Mouse (Mus musculus) neural tube, postnatal 0 days (tissue): ENCODE data around the gene Tubal3. TPM values are rescaled to one million over a fixed set of nuclear protein-coding genes. Genes with fewer than 3 reads are reported as not detected.

Source experiments
- microRNA-seq: library from miRNA; unstranded; fragments of <30 nt; microRNA quantifications from one replicate; pipeline ENCODE4, GENCODE M21; 2016
- polyA plus RNA-seq: library from polyadenylated mRNA; unstranded; fragments of >200 nt; fragmentation: Nextera tagmentation; extraction: Ambion mirVana; gene quantifications from 2 replicates; pipeline ENCODE4 v1.2.1, GENCODE M21; 2015

Tubal3 gene
- polyA plus RNA-seq: not detected in 2 replicates

DNA sequence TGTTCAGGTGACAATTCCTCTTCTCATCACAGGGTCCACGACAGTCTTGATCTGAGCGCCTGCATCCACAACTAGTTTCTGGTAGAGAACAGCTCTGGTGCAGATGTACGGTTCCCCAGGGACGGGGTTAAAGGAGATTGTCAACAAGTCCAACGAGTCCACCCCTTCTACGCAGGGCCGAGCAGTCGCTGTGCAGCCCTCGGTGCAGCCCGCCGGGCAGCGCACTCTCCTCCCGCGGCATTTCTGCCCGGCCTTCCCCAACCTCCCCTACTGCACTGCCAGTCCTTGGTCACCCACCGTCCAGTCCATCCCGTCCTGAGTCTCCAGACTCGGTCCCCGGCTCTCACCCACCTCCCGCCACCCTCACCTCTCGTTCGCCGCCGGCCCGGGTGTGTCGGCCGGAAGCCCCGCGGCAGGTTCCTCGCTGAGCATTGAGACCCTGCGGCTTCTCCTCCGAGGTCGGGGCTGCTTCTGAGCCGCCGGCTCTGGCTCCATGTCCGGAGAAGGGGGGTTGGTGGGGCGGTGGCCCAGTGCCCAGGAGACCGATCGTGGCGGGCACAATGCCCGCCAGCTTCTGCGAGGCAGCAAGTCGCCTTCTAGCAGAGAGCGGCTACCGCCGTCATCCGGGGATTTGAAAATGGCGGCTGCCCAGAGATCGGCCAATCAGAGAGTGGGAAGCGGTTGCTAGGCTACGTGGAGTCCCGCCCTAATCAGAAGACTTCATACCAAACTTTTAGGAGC lies at the start of gene Tubal3, which contains the start of gene Net1:
Gene Tubal3, plus strand, starts transcription at position 704 of the 741 bp plus-strand sequence.
Gene Net1, minus strand, starts transcription at position 650 of the 741 bp plus-strand sequence.

DNA sequence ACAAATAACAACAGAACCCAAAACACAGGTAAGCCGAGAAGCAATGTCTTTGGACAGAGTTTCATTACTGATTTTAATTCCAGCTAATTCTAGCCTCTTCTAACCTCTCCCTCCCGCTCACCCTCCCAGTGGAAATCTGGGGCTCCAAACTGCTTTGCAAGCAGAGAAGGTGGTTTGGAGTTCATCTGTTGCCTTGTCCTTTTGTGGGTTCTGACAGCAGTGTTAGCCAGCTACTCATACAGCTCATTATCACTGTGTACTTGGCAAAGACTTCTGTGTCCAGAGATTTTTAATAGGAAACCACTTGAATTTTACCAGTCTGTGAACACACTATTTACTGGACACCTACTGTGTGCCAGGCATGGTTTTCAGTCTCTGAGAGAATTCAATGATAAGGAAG lies 27.2 kb downstream of the Tubal3 start, which contains the start of gene Ucn3:
Gene Ucn3, minus strand, starts transcription at position 101 of the 400 bp plus-strand sequence.

Small RNA genes within 50 kb of the gene (microRNA-seq; reads per million reads assigned to microRNA genes)
- not detected for gene Gm22460

Other genes with a start within 250 kb of the Tubal3 start
- gene Calml3, start 114.0 kb upstream of the Tubal3 start, polyA plus RNA-seq: not detected in 2 replicates
- gene Calm4, start 80.5 kb upstream of the Tubal3 start, polyA plus RNA-seq: 0.25 and 0.28 TPM in 2 replicates
- gene Calm5, start 64.1 kb upstream of the Tubal3 start, polyA plus RNA-seq: 0.43 TPM in 1 of 2 replicates, not detected in the other
- 11.9 and 12.0 TPM in 2 replicates for gene Net1, start 54 bp upstream of the Tubal3 start, polyA plus RNA-seq
- 0.13 TPM in 1 of 2 replicates, not detected in the other for gene Ucn3, start 27.1 kb downstream of the Tubal3 start, polyA plus RNA-seq
- 0.90 and 1.5 TPM in 2 replicates for gene Akr1c14, start 130.7 kb downstream of the Tubal3 start, polyA plus RNA-seq
- 0.25 and 0.54 TPM in 2 replicates for gene Akr1c18, start 232.4 kb downstream of the Tubal3 start, polyA plus RNA-seq